Mouse (Mus musculus) MN1 (cell line): ENCODE measurements around the gene Stard10.
A peak's percentile ranks its signal among the peaks of the same experiment; 100 is the strongest.

Source experiments
- DNase-seq: peaks from one replicate; pipeline ENCODE4 v3.0.0-alpha.2; 2016; ENCODE audit warnings: low spot score

Stard10 gene

GRCm38 (mm10) chr7:101317014-101317413 lies at the start of gene Stard10:
Gene Stard10 (plus strand): TSS chr7:101317086.
- no peak for DNase-seq

DNA sequence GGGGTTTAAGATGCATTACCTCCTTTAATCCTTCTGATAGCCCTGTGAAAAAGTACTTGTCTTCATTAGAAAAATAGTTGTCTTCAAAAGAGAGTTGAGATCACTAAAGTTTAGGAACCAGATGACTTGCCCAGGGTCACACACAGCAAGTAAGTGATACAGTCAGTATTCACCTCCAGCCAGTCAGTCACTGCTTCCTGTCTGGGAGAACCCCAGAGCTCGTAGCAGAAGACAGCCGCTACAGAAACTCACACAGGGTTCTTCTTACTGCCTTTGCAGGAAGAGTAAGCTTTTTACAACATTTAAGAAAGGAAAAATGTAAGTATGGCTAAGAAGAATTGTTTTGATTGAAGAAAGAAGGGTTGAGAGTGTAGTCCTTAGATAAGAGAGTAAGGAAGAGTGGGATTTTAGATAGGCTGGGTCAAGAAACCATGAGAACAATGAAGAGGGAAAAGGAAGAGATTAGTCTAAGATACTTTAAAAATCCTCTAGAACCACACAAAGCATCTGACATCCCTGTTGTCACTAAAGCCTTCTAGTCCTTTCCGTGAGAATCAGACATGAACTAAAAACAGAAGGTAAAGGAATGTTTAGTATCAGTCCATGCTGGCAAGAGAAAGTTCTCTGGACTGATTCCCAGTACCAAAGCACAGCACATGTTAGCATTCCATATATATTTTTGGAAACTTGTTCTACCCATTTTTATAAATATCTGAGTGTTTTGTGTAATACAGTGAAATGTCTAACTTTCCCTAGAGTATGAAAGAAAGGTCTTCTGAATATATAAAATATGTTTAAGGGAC lies 49.2 kb upstream of the Stard10 start:
- no peak for DNase-seq

DNA sequence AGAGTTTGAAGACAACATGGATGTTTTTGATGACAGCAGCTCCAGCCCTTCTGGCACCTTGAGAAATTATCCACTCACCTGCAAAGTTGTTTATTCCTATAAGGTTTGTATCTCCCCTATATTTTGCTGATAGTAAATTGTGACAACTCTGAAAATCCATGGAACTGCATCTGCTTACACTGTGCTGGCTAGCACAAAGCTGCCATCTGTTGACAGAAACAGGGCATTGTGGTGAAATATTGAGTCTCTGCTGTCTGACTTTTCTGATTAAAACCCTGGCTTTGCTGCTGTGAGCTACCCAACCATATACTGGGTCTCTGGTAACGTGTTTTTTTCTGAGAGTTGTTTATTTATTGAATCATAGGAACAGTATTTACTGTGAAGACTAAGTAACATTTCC lies 45.3 kb upstream of the Stard10 start:
- no peak for DNase-seq

DNA sequence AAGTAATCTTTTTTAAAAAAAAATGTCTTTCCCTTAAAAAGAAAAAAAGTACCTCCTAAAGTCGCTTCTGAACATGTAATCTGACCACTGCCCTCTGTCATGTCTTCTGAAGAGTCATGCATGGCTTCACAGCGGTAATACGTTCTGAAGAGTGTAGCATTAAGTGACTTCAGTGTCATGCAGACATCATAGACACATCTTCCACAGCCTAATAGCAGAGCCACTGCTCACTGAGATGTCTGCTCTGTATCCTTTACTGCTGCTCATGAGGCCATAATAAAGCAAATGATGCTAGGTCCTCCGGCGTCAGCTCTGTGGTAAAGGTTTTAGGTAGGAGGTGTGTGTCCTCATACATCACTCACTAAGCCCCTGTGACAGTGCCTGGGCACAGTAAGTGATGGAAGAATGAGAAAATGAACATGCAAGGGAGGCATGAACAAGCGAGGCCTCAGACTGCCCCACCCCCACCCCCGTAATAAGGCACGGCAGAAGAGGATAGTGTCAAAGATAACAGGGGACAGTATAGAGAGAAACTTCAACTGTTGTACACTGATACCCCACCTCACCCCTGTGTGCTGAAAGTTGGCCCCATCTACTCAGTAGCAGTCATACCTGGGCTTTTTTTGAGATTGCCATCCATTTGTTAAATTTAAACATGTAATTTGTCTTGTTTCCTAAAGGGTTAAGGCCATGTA lies 44.3 kb upstream of the Stard10 start:
- no peak for DNase-seq

- DNase-seq = no peak
These were observed 34.2 kb upstream of the Stard10 start for GRCm38 (mm10) chr7:101282721-101283120.

- DNase-seq = no peak
These were observed 32.4 kb upstream of the Stard10 start for GRCm38 (mm10) chr7:101284504-101284903.

- no peak for DNase-seq
These were observed 30.0 kb upstream of the Stard10 start for GRCm38 (mm10) chr7:101286891-101287290.

DNA sequence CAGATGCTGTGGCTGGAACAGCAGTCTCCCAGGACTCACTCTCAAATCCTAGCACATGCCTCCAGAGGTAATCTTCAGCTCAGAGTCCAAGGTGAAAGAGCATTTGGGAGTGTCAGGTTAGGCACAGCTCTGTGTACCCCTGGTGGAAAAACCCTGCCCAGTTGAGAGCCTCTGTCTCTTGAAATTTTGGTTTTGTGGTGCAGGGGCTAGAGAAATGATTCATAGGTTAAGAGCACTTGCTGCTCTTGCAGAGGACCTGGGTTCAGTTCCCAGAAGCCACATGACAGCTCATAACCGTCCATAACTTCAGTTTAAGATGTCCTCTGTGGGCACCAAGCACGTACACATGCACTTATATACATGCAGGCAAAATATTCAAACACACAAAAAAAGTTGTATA lies 29.1 kb upstream of the Stard10 start:
- no peak for DNase-seq

DNA sequence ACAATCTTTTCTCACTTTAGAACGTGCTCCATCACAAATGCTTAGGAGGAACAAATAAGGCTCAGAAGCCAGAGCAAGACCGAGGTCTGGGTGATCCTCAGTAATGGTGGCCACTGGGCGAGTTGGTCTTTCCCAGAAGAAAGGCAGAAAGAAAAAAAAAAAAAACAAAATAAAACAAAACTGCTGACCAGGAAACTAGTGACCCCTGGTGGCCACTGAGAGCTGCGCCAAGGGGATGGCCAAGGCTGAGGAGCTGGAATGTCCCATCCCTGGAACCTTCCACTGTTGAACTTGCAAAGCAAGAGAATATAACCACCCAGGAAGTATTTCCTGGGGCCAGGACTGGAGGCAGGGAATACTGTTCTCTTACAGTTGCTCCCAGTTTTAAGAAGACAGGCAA lies 28.4 kb upstream of the Stard10 start:
- DNase-seq = peak; percentile 64

DNA sequence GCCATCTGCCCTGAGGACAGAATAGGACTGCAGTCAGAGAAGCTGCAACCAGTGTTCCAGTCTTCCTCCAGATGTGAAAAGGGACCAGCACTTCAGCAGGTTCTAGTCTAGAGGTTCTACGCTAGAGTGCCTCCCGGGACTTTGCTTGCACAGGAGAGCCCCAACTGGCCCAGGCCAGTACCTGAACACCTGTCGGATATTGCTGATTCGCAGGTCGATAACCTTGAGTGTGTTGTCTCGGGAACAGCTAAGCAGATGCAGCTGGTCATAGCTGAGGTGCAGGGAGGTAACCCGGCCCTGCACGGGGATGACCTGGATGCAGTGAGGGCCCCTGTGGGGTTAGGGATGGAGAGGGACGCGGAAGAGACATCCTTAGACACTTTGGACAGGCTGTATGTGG lies 26.5 kb upstream of the Stard10 start:
- no peak for DNase-seq

DNA sequence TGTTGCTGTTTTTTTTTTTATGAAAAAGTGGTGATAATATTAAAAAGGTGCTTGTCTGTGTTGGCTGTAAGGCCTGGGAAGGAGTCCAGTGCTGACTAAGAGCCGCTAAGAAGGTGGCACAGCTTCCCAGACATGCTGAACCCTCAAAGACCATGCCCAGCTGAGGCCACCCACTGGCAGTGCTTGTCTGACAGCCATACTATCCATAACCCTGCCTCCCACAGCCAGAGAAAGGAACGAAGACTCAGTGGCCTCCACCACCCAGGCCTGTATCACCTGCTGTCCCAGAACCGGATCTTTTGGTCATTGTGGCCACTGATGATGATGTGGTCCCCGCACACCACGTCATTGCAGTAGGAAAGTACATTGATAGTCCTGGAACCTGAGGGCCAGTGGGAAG lies 25.7 kb upstream of the Stard10 start:
- DNase-seq = no peak

DNA sequence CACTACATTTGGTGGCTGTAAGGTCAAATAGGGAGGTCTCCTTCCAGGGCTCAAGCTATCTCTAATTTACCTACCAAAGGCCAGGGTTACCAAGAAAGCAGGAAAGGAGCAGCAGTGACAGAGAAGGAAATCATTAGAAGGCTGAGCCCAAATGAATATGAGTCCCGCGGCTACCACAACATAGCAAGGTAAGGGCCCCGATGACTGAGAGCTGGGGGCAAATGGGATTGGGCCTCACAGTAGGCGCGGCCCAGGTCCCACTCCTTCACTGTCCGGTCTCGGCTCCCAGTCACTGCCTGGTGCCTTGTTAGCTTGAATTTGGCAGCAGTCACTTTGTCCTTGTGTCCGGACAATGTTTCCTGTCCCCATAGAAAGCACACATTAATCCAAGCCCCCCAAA lies 25.2 kb upstream of the Stard10 start:
- no peak for DNase-seq

DNA sequence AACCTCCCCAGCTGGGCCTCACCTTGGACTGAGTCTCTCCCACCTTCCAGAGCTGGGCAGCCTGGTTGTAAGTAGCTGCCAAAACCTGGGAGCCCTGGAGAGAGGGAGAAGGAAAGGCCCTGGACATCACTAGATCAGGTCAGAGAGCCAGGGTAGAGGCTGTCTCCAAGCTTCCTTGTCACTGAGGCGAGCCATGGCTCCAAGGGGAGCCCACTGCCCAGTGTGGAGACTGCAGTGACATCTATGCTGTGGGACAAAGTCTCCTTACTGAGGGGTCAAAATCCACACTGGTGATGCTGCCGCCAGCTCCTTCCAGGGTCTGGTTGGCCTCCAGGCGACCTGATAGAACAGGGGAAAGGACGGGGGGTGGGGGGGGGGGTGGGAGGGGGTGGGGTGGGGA lies 24.8 kb upstream of the Stard10 start:
- no peak for DNase-seq

DNA sequence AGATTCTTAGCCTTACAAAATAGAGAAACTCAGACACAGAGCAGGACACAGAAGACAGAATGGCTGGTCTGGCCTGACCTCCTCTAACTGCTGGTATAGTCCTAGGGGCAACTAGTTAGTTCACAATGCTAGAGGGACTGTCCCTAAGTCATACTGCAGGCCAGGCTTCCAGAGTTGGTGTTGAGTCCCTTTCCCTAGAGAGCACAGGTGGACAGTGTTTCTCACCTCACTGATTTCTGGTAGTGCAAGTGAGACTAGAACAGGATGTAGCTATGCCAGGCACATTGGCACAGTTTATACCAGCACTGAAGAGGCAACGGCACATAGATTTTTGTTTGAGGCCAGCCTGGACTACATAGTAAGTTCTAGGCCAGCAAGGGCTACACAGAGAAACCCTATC lies 24.2 kb upstream of the Stard10 start:
- no peak for DNase-seq

GRCm38 (mm10) chr7:101293138-101293537 lies 23.7 kb upstream of the Stard10 start:
- no peak for DNase-seq

DNA sequence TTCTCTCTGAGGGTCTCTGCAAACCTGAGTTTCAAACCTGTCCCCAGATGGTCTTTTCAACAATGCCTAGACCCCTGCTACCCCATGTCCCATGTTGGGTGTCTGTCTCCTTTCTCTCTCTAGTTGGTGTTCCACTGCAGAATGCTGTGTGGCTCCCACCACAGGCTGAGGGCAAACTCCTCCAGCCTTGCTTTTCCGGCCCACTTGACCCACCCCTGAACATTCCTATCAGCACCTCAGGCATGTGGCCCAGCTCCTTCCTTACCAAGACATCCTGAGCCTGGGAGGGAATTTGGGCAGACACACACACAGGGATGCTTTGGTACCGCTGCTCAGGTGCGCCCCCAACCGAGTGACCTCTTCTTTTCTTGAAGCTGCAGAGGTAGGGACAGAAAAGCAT lies 23.3 kb upstream of the Stard10 start:
- no peak for DNase-seq

DNA sequence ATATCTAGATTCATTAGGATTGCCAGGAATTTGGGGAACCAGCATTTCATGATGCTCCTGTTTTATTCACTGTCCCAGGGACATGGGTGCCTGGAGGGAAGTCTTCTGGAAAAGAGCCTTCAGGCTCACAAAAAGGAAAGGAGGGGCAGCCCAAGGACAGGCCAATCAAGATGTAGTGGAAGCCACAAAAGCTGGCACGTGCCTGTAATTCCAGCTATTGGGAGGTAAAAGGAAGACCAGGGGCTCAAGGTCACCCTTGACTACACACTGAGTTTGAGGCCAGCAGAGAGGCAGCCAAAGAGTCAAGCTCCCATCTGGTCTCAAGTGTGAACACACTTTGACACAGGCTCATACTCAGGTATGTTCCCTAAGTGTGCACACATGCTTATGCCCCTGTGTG lies 21.4 kb upstream of the Stard10 start:
- DNase-seq = no peak

DNA sequence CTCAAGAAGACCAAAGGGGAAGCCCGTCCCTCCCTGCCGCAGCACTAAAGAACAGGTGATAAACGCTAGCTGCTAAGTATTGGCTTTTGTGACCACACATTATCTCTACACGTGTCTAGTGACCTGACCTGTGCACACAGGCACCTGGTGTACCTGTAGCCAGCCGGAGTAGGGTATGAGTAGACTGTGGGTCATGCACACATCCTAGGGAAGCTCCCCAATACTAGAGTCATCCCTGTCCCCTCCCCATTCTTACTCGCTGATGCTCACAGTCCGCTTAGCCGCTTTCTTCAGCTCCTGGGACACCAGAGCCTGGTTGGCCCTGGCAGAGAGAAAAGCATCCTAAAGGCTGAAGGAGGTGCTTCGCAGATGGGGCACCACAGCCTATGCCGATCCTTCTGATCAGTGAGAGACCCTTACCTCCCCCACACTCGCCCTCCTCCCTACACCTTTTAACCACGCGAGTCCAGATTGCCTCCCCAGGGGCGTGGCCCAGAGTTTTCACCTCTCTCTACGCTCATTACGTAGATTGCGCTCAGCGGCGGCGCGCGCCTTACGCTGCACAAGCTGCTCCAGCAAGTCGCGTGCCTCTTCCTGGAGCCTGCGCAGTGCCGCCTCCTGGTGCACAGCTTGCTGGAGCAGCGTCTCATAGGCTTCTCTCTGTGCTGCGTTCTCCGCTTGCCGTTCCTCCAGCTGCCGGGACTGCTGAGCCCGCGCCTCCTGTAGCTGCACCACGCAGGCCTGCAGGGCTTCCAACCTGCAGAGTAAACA lies 20.4 kb upstream of the Stard10 start:
- DNase-seq = no peak

- no peak for DNase-seq
These were observed 19.9 kb upstream of the Stard10 start for GRCm38 (mm10) chr7:101297023-101297405.

- no peak for DNase-seq
These were observed 18.5 kb upstream of the Stard10 start for GRCm38 (mm10) chr7:101298375-101298774.

DNA sequence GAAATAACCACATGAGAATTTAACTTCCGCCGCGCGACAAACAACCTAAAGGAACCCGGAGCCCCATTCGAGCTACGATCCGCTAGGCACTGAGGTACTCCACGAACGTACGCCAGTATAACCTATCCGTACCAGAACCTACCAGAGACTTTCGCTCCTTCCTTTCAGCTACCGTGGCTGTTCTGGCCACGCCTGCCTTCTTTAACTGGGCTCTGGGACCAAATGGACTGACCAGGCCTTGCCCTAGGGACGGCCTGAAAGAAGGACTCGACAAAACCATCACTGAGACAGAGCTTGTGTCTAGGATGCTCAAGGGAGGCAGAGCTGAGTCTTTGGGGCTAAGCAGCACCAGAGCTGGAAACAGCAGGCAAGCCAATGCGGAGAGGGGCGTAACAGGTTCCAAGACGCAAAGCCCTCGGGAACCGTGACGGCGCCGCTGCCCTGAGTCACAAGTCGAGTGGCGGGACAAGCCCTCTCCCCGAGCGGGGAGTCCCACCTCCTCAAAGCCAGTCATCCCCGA lies 15.5 kb upstream of the Stard10 start:
- no peak for DNase-seq

GRCm38 (mm10) chr7:101301881-101302456 lies 14.9 kb upstream of the Stard10 start, which contains the start of gene Atg16l2:
Gene Atg16l2 (minus strand): TSS chr7:101302251.
- peak; percentile 98 for DNase-seq
